Mouse (Mus musculus) embryonic fibroblast, embryonic 13.5 days (primary cell): ENCODE measurements around the gene Actl9. TPM values are rescaled to one million over a fixed set of nuclear protein-coding genes. Genes with fewer than 3 reads are reported as not detected.
A peak's percentile ranks its signal among the peaks of the same experiment; 100 is the strongest.

Experiments
- H3K27ac ChIP-seq: 2 replicates; pipeline ENCODE4 v1.5.1; 2012; ENCODE audit warnings: low read length, control low read depth, inconsistent platforms; ENCODE audit not compliant: insufficient read depth
- H3K4me1 ChIP-seq: 2 replicates; pipeline ENCODE4 v1.6.1; 2011; ENCODE audit warnings: low read length; ENCODE audit not compliant: control insufficient read depth, insufficient read depth
- H3K4me3 ChIP-seq: 2 replicates; pipeline ENCODE4 v1.5.1; 2011; ENCODE audit warnings: mild to moderate bottlenecking, control low read depth, low read length; ENCODE audit not compliant: insufficient read depth
- CTCF ChIP-seq: IDR thresholded peaks from 2 replicates; pipeline ENCODE4 v1.5.1; 2011; ENCODE audit warnings: mild to moderate bottlenecking, control low read depth, low read length, moderate library complexity, borderline replicate concordance; ENCODE audit not compliant: insufficient read depth
- POLR2A ChIP-seq: IDR thresholded peaks from 2 replicates; pipeline ENCODE4 v1.6.1; 2011; ENCODE audit warnings: low read depth, mild to moderate bottlenecking, control low read depth, low read length, moderate library complexity
- polyA plus RNA-seq: library from polyadenylated mRNA; stranded (reverse); fragments of >200 nt; gene quantifications from 2 replicates; pipeline ENCODE4 v1.2.4, GENCODE M21; 2011; ENCODE audit warnings: low read depth; ENCODE audit not compliant: missing spikeins, insufficient read length

Actl9 gene
- polyA plus RNA-seq = not detected in 2 replicates

GRCm38 (mm10) chr17:33432019-33432946 is at the start of gene Actl9:
Actl9 (plus strand) TSS chr17:33432896.
- H3K27ac ChIP-seq = no peak within 1 kb of the TSS
- H3K4me3 ChIP-seq = no peak within 1 kb of the TSS
- H3K4me1 ChIP-seq = no peaks in the 10 kb centered on the region
- TF ChIP-seq CTCF = no peak
- TF ChIP-seq POLR2A = no peak

DNA sequence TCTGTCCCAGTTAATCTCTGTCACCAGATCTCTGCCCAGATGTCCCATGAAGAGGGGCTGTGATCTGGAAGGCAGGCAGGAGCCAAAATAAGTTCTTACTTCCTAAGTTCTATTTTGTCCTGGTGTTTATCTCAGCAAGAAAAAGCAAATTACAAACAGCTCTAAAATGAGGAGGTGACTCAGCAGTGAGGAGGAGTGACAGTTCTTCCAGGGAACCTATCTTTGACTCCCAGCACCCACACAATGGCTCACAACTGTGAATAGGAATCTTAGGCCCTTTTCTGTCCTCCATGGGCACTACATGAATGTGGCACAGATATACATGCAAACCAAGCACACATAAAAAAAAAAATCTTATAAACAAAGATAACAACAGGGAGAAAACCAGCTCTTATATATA is 47.0 kb upstream of the Actl9 start:
- H3K4me1 ChIP-seq = no peaks in the 10 kb centered on the region
- no peak overlapping the region for H3K27ac ChIP-seq
- TF ChIP-seq CTCF (no peak), POLR2A (no peak)
- H3K4me3 ChIP-seq = no peak overlapping the region

- no peak overlapping the region for H3K27ac ChIP-seq
- no peaks in the 10 kb centered on the region for H3K4me1 ChIP-seq
- H3K4me3 ChIP-seq = no peak overlapping the region
- TF ChIP-seq POLR2A (no peak), CTCF (no peak)
Observed at GRCm38 (mm10) chr17:33392271-33392670, 40.4 kb upstream of the Actl9 start.

GRCm38 (mm10) chr17:33394182-33395034 is 38.3 kb upstream of the Actl9 start, which contains the start of gene Zfp101:
Zfp101 (minus strand) TSS chr17:33394641.
- Histone ChIP-seq H3K4me3 (peak within 1 kb of the TSS; percentile 96), H3K27ac (no peak within 1 kb of the TSS; the same call in 1 of the 2 replicates), H3K4me1 (no peaks in the 10 kb centered on the region)
- TF ChIP-seq CTCF (no peak), POLR2A (peak; percentile 54)

DNA sequence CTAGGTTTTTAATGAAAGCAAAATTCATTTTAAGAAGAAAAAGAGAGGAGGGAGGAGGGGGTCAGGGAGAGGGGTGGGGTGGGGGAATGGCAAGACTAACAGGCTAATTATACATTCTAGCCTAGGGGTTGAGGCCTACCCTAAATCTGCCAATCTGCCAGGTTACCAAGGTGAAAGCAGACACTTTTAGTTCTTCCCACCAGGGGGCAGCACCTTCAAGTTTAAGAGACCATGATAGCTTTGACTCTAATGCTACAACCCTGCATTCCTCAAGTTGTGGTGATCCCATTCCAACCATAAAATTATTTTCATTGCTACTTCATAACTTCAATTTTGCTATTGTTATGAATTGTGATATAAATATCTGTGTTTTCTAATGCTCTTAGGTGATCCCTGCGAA is 6.5 kb downstream of the Actl9 start:
- Histone ChIP-seq H3K27ac (no peak overlapping the region), H3K4me1 (peaks cover 2% of the 10 kb centered on the region; the same call in 1 of the 2 replicates), H3K4me3 (no peak overlapping the region)
- TF ChIP-seq CTCF = no peak
- TF ChIP-seq POLR2A = no peak

DNA sequence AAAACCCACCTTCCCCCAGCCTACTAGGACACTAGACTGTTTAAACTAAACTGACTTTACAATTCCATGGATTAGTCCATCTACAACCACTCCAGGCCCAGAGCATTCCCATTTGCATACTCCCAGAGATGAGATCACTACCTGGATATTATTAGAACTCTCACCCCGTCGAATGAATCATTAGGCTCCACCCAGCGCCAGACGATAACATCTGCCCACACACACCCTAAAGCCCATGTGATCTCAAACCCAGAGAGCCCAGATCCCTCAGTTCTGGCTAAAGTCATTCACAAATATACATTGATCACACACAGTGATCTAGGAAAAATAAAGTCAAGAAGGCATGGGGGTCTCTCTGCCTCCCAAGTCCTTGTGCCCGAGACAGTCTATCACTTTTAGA is 7.2 kb downstream of the Actl9 start:
- Histone ChIP-seq H3K4me3 (no peak overlapping the region), H3K4me1 (peaks cover 2% of the 10 kb centered on the region; the same call in 1 of the 2 replicates), H3K27ac (no peak overlapping the region)
- TF ChIP-seq POLR2A (no peak), CTCF (no peak)

DNA sequence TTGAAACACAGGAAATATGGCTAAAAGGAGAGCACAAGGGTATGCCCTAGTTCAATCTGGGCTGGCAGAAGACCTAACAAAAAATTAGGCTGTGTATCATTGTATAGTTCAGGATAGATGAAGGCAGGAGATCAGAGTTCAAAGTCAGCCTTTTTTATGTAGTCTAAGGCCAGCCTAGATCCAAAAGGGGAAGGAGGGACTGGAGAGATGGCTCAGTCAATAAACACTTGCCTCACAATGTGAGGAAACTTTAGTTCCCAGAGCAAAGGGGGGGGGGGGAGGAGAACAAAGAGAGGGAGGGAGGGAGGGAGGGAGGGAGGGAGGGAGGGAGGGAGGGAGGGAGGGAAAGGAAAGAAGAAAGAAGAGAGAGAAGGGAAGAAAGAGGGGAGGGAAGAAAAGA is 8.5 kb downstream of the Actl9 start:
- peaks cover 2% of the 10 kb centered on the region; the same call in 1 of the 2 replicates for H3K4me1 ChIP-seq
- no peak overlapping the region for H3K27ac ChIP-seq
- H3K4me3 ChIP-seq = no peak overlapping the region
- TF ChIP-seq CTCF = no peak
- no peak for TF ChIP-seq POLR2A

GRCm38 (mm10) chr17:33456631-33457030 is 23.9 kb downstream of the Actl9 start:
- H3K27ac ChIP-seq = no peak overlapping the region
- H3K4me3 ChIP-seq = no peak overlapping the region
- no peaks in the 10 kb centered on the region for H3K4me1 ChIP-seq
- TF ChIP-seq CTCF (no peak), POLR2A (no peak)

GRCm38 (mm10) chr17:33471206-33471605 is 38.5 kb downstream of the Actl9 start:
- Histone ChIP-seq H3K4me1 (no peaks in the 10 kb centered on the region), H3K27ac (no peak overlapping the region), H3K4me3 (no peak overlapping the region)
- no peak for TF ChIP-seq CTCF
- TF ChIP-seq POLR2A = no peak

Other genes with a start within 250 kb of the Actl9 start
- gene Olfr239, start 241.6 kb upstream of the Actl9 start, polyA plus RNA-seq = not detected in 2 replicates
- 0.20 and 0.35 TPM in 2 replicates for gene Olfr1564, start 211.2 kb upstream of the Actl9 start, polyA plus RNA-seq
- gene Zfp955a, start 177.8 kb upstream of the Actl9 start, polyA plus RNA-seq = 12.6 and 13.3 TPM in 2 replicates
- not detected in 2 replicates for gene Olfr63, start 168.2 kb upstream of the Actl9 start, polyA plus RNA-seq
- 10.7 and 10.8 TPM in 2 replicates for gene Zfp955b, start 143.4 kb upstream of the Actl9 start, polyA plus RNA-seq
- 14.4 and 16.3 TPM in 2 replicates for gene Zfp81, start 74.0 kb upstream of the Actl9 start, polyA plus RNA-seq
- 11.2 and 11.7 TPM in 2 replicates for gene Zfp101, start 38.3 kb upstream of the Actl9 start, polyA plus RNA-seq
- 53.9 and 62.8 TPM in 2 replicates for gene Adamts10, start 91.3 kb downstream of the Actl9 start, polyA plus RNA-seq
- gene Myo1f, start 122.8 kb downstream of the Actl9 start, polyA plus RNA-seq = 0.68 and 1.5 TPM in 2 replicates
- 34.1 and 40.4 TPM in 2 replicates for gene Zfp414, start 196.2 kb downstream of the Actl9 start, polyA plus RNA-seq
- gene Pram1, start 205.2 kb downstream of the Actl9 start, polyA plus RNA-seq = not detected in 2 replicates